Mouse (Mus musculus) intestine, embryonic 14.5 days (tissue): ENCODE data around the gene Mfsd4b2. TPM values are rescaled to one million over a fixed set of nuclear protein-coding genes. Genes with fewer than 3 reads are reported as not detected.
"Not testable (repeated sequence)": the region's sequence is repeated elsewhere in the genome, so short reads cannot be mapped to it uniquely, and the experiment has no call there.

Experiments used
- ATAC-seq: fragments of 200-750 bp; cut with Nextera tagmentation; replicated peaks from 2 replicates; pipeline ENCODE4 v1.8.0; 2017; ENCODE audit warnings: low read depth, moderate number of reproducible peaks, moderate TSS enrichment, moderate library complexity; ENCODE audit not compliant: low FRiP score, low TSS enrichment
- DNase-seq: peaks from one replicate; pipeline ENCODE4 v3.0.0-alpha.2; 2018; ENCODE audit warnings: low spot score
- H3K27ac ChIP-seq: fragments of 300-500 bp; sonication (generic); 2 replicates; pipeline ENCODE4 v1.5.1; 2014; ENCODE audit warnings: low read depth, mild to moderate bottlenecking, control low read depth
- H3K27me3 ChIP-seq: fragments of 300-500 bp; sonication (generic); replicated peaks from 2 replicates; pipeline ENCODE4 v1.6.1; 2014; ENCODE audit warnings: low read length, control low read depth; ENCODE audit not compliant: control insufficient read depth, insufficient read depth
- H3K36me3 ChIP-seq: fragments of 300-500 bp; sonication (generic); 2 replicates; pipeline ENCODE4 v1.6.1; 2014; ENCODE audit warnings: low read length, control low read depth; ENCODE audit not compliant: control insufficient read depth, insufficient read depth
- H3K4me1 ChIP-seq: fragments of 300-500 bp; sonication (generic); replicated peaks from 2 replicates; pipeline ENCODE4 v1.6.1; 2014; ENCODE audit warnings: low read length, control low read depth, mixed read lengths; ENCODE audit not compliant: control insufficient read depth, insufficient read depth
- H3K4me2 ChIP-seq: fragments of 300-500 bp; sonication (generic); 2 replicates; pipeline ENCODE4 v1.6.1; 2014; ENCODE audit warnings: low read length
- H3K4me3 ChIP-seq: fragments of 300-500 bp; sonication (generic); 2 replicates; pipeline ENCODE4 v1.5.1; 2014; ENCODE audit warnings: low read depth, low read length, control low read depth, mixed read lengths
- H3K9ac ChIP-seq: fragments of 300-500 bp; sonication (generic); 2 replicates; pipeline ENCODE4 v1.6.1; 2014; ENCODE audit warnings: mild to moderate bottlenecking, low read length
- H3K9me3 ChIP-seq: fragments of 300-500 bp; sonication (generic); 2 replicates; pipeline ENCODE4 v1.6.1; 2016; ENCODE audit warnings: low read length, control low read depth; ENCODE audit not compliant: control insufficient read depth
- WGBS: fragments of 180-500 bp; shearing (Covaris S2); extraction: QIAGEN DNeasy Blood & Tissue Kit; methylation state at CpG from one replicate; pipeline ENCODE4 v1.1.7; 2014; 5-methylcytosine and 5-hydroxymethylcytosine counted together
- polyA plus RNA-seq: library from polyadenylated mRNA; unstranded; fragments of >200 nt; fragmentation: Nextera tagmentation; extraction: Ambion mirVana; gene quantifications from 2 replicates; pipeline ENCODE4 v1.2.1, GENCODE M21; 2014

Gene Mfsd4b2
- polyA plus RNA-seq, 1 experiment from 2014 or later, result 0.54 TPM

DNA sequence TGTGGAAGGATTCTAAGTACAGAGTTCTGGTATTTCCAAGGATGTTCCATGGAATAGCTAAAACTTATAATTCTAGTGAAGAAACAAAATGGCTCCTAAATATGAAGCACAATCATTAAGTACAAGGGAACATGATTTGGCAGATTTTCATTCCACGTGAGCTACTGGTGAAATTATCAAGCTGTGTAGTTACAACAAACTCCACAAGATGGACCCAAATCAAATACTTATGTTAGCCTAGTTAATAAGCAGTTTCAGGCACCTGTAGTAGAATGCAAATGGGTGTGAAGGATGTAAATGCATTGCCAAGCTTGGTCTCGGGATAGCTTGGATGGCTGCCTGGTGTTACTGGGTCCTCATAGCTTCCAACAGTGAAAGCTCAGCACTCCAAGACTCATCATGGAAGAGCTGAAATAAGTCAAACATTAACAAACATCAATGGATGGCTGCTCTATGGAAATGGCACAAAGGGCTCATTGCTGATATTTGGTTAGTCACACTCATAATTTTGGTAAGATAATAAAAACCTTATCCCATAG lies 29.7 kb upstream of the Mfsd4b2 start:
- no peak overlapping the region for H3K4me2 ChIP-seq
- 73% methylated on average over 2 of the region's 2 CpGs for WGBS
- H3K4me1 ChIP-seq, result no peaks in the 10 kb centered on the region
- H3K4me3 ChIP-seq, result no peak overlapping the region
- H3K9ac ChIP-seq, result no peak overlapping the region
- H3K27ac ChIP-seq, result no peak overlapping the region
- no peaks in the 10 kb centered on the region for H3K36me3 ChIP-seq
- no peaks in the 10 kb centered on the region for H3K27me3 ChIP-seq
- ATAC-seq (no peak), DNase-seq (no peak)
- no peaks in the 10 kb centered on the region for H3K9me3 ChIP-seq

DNA sequence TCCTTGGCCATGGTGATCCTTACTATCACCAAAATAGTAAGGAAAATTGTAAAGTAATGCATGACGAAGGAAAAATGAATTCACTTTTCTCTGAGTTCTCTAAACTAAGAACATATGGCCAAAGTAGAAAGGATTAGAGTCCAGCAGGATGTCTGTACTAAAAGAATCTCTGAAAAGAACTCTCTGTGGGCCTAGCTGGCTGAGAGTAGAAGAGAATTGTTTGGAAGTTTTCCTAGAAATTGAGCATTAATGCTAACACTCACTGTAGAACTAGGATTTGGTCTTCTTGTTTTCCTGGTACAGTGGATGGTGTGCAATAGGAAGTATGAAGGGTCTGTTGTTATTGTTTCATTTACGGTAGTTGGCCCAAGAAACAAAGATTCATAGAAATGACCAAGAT lies 28.4 kb upstream of the Mfsd4b2 start:
- no peak overlapping the region for H3K9ac ChIP-seq
- H3K4me3 ChIP-seq, result no peak overlapping the region
- H3K27me3 ChIP-seq, result no peaks in the 10 kb centered on the region
- no peak for ATAC-seq
- no peak for DNase-seq
- no peaks in the 10 kb centered on the region for H3K4me1 ChIP-seq
- no peaks in the 10 kb centered on the region for H3K9me3 ChIP-seq
- H3K27ac ChIP-seq, result no peak overlapping the region
- H3K4me2 ChIP-seq, result no peak overlapping the region
- WGBS, result 76% methylated on average over 2 of the region's 2 CpGs
- H3K36me3 ChIP-seq, result no peaks in the 10 kb centered on the region

DNA sequence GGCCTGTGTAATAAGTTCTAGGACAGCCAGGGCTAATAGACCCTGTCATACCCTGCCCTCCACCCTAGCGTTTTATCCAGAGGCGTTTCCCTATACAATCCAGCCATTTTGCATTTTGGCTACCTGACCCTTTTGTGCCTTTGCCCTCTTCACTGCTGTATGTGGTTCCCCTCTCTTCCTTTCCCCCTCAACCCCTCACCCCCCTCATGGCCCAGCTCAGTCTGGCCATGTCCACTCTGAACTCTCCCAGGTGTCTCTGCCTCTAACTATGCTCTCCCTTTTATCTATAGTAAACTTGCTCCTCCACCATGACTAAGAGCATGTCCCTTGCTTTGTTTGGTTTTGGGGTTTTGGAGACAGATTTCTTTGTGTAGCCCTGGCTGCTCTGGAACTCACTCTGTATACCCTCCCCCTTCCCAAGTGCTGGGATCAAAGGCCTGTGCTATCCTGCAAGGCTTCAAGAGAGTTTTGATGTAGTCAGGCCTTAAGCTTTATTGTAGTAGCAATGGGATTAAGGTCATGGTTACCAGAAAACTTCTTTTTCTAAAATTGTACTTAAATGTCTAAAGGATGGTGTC lies 22.7 kb upstream of the Mfsd4b2 start:
- no peak for DNase-seq
- no peaks in the 10 kb centered on the region for H3K9me3 ChIP-seq
- H3K9ac ChIP-seq, result no peak overlapping the region
- H3K4me2 ChIP-seq, result no peak overlapping the region
- no peak for ATAC-seq
- no peak overlapping the region for H3K4me3 ChIP-seq
- H3K36me3 ChIP-seq, result no peaks in the 10 kb centered on the region
- H3K4me1 ChIP-seq, result no peaks in the 10 kb centered on the region
- 83% methylated on average over 2 of the region's 2 CpGs for WGBS
- no peaks in the 10 kb centered on the region for H3K27me3 ChIP-seq
- H3K27ac ChIP-seq, result no peak overlapping the region

DNA sequence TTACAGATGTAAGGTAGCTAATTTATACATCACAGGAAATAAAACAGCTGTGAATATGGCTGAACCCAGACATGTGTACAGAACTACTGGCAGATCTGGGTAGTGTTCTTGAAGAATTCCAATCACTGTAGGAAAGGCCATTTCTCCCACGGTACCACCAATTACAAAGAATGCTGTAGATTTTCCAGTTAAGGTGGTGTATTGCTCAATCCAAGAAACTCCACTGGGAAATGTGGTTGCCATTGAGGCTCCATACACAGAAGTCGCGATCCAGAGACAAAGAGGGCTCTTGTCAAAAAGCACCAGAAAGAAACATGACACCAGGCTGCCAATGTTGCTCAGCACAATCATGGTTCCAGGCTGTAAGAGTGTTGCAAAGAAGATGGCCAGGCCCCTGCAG lies 20.5 kb upstream of the Mfsd4b2 start:
- H3K27ac ChIP-seq, H3K9ac ChIP-seq, H3K4me2 ChIP-seq, H3K27me3 ChIP-seq, DNase-seq, H3K4me1 ChIP-seq, ATAC-seq, H3K36me3 ChIP-seq, H3K9me3 ChIP-seq, H3K4me3 ChIP-seq: not testable (repeated sequence)
- WGBS, result 81% methylated on average over 3 of the region's 3 CpGs

DNA sequence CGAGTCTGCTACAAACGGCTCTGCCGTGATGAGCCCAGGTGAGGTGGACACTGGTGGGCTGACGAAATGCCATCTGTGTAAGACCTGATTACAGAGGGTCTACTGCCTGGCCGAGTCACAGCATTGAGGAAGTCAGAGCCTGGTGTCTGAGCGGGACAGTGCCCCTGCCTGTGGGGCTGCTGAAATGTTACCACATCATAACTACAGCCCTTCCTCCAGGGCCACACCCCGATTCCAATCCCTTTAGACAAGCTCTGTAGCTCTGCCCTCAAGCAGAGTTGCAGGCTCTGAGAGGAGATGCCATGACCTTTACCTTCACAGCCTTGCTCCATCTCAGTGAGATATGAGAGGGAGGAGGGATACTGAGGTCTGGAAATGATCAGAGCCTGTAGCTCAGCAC lies 9.8 kb upstream of the Mfsd4b2 start:
- DNase-seq, result no peak
- WGBS, result 74% methylated on average over 7 of the region's 7 CpGs
- Histone ChIP-seq H3K36me3 (no peaks in the 10 kb centered on the region), H3K9ac (no peak overlapping the region), H3K4me3 (no peak overlapping the region), H3K9me3 (no peaks in the 10 kb centered on the region), H3K27ac (no peak overlapping the region), H3K4me2 (no peak overlapping the region), H3K27me3 (no peaks in the 10 kb centered on the region), H3K4me1 (no peaks in the 10 kb centered on the region)
- no peak for ATAC-seq

DNA sequence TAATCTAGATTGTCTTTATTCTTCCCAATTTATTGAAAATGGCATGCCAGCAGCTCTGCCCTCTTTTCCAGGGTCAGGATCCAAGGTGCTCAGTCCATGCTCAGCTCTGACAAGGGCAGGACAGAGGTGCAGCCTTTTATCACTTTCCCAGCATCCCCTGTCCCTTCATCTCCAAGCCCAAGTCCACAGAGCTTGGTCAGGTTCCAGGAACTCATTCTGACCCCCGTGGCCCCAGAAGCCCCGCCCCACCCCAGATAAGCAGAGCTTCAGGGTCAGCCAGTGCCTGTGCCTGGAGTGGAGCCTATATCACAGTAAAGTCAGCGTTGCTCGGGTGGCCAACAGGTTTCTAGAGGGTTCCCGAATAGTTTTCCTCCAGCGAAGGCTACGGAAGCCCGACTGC lies 2.2 kb downstream of the Mfsd4b2 start:
- not testable (repeated sequence) for H3K9ac ChIP-seq, H3K4me1 ChIP-seq, H3K27ac ChIP-seq, DNase-seq, H3K9me3 ChIP-seq, H3K4me3 ChIP-seq, H3K36me3 ChIP-seq, H3K27me3 ChIP-seq, H3K4me2 ChIP-seq
- 61% methylated on average over 8 of the region's 8 CpGs for WGBS
- ATAC-seq, result 0 out of 2 replicates have a peak, but pooled peaks have one; percentile 36

DNA sequence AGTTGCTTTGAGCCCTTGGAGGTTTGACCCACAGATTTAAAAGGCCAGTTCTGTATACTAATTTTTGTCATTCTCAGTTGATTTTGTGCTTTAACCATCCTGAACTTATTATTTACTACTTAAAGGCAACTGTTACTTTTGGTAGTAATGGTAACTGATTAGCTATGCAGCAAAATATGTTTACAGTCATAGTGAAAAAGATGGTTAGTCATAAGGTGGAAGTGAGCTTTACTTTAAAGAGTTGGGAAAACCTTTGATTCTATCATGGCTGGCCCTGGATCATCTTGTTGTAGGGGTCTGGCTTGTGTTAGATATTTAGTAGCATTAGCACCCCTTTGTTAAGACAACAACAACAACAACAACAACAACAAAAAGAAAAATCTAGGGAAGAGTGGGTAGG lies 14.1 kb downstream of the Mfsd4b2 start:
- no peak overlapping the region for H3K27ac ChIP-seq
- no peak overlapping the region for H3K4me3 ChIP-seq
- no peaks in the 10 kb centered on the region for H3K4me1 ChIP-seq
- no peaks in the 10 kb centered on the region for H3K9me3 ChIP-seq
- DNase-seq (no peak), ATAC-seq (no peak)
- H3K4me2 ChIP-seq, result no peak overlapping the region
- H3K27me3 ChIP-seq, result no peaks in the 10 kb centered on the region
- H3K9ac ChIP-seq, result no peak overlapping the region
- H3K36me3 ChIP-seq, result no peaks in the 10 kb centered on the region

DNA sequence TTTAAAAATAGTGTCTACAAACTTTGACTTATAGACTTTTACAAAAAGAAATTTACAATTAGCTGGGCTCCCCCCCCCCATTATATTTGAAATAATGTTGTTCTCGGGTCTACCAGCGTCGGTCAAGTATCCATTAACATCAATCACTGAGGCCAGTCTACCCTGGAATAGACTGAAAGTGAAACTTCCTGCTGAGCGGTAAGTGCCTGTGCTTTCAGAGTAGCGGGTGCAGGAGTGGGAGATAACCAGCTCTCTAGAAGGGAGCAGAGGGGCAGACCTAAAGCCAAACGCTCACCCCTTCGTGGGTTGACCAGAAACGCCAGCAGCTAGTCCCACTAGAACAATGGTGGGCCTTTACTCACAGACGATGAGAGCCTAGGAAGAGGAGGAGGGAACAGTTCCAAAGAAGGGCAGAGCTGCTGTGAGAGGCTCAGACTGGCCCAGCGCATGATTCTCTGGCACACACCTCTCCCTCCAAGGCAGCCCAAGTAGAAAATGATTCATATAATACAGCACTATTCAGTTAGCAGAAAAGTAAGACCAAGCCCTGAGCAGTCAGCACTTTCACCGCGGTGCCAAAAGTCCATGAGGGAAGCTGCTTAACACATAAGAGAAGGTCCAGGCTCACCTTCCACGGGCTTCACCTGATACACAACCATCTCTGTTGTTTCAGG lies 17.8 kb downstream of the Mfsd4b2 start:
- no peaks in the 10 kb centered on the region for H3K4me1 ChIP-seq
- no peak overlapping the region for H3K27ac ChIP-seq
- ATAC-seq (no peak), DNase-seq (no peak)
- no peaks in the 10 kb centered on the region for H3K36me3 ChIP-seq
- no peak overlapping the region for H3K4me2 ChIP-seq
- no peaks in the 10 kb centered on the region for H3K27me3 ChIP-seq
- no peak overlapping the region for H3K4me3 ChIP-seq
- H3K9ac ChIP-seq, result no peak overlapping the region
- 58% methylated on average over 13 of the region's 13 CpGs for WGBS
- no peaks in the 10 kb centered on the region for H3K9me3 ChIP-seq
